Mouse (Mus musculus) myocyte (in vitro differentiated cells): ENCODE data around the gene Cpsf4l.

Experiments
- MYOD1 ChIP-seq, 3 experiments: IDR thresholded peaks; one replicate each; pipeline ENCODE4 v1.6.1; 2011; ENCODE audit warnings: control low read depth in 2 of 3, low read depth in 2 of 3, mild to moderate bottlenecking in 2 of 3, moderate library complexity in 1 of 3; ENCODE audit not compliant: insufficient read length in 2 of 3, control insufficient read depth in 1 of 3
- TCF3 ChIP-seq: IDR thresholded peaks from one replicate; pipeline ENCODE4 v1.6.1; 2011; ENCODE audit warnings: low read depth, control low read depth; ENCODE audit not compliant: insufficient read length

DNA sequence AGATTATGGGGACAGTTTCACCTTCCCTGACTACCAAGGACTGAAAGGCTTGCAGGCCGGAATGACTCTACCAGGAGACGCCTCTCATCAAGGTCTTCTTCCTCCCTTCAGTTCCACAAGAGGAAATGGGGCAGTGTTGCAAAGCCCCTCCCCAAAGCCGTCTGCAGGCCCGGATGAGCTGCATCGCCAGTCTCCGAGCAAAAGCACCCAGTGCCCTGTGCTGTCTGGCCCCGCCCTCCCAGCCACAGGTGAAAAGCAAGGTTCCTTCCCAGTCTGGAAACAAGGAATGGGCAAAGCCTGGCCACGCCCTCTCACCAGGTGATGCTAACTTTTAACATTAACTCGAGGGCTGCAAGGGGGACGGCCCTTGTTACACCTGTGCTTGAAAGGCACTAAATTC, 43.2 kb downstream of the Cpsf4l start:
- TF ChIP-seq MYOD1 (IDR thresholded peaks at IDR 0.05; ENCODE audit: control insufficient read depth in 1 of 3, insufficient read length in 2 of 3, low read depth in 2 of 3) = no peak
- no peak for TF ChIP-seq TCF3
